Mouse (Mus musculus) c-Kit-negative CD71-positive TER-119-positive erythroid progenitor cells, embryonic 14.5 days (primary cell): ENCODE data around the gene Pkib.

Experiments
- DNase-seq: peaks from one replicate; pipeline ENCODE4 v3.0.0-alpha.2; 2013; ENCODE audit warnings: low read depth, low spot score

Gene Pkib

DNA sequence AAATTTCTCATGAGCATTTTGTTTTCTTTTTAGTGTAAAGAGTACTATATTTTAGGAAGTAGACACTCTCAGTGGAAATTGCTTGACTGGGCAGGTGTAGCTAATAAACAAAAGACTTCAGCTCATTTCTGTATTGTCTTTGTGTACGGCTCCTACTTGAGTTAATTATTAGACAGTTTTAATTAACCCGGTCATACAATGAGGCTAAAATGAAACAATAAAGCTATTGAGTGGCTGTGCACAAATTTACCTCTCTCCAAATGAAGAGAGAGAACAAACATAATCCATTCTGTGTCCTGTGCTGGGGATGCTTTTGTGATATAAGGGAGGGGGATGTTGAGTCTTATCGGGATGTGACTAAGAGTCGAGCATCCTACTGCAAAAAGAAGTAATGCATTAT, 109.0 kb downstream of the Pkib start:
- DNase-seq = no peak

DNA sequence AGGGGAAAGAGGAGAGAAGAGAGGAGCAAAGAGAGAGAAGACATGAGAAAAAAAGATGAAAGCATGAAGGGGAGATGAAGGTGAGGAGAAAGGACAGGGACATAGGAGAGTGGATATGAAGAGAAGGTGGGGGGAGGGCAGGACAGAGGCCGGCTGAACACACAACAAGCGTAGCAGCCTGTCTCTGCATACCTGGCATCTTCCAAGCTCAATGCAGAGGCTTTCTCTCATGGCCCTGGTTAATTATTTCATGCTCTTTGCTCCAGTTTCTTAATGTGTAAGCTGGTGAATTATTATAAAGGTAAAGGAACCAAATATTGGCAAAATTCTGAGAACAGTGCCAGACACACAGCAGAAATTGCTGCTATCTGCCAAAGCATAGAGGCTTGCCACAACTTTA, 109.6 kb downstream of the Pkib start:
- DNase-seq = no peak

DNA sequence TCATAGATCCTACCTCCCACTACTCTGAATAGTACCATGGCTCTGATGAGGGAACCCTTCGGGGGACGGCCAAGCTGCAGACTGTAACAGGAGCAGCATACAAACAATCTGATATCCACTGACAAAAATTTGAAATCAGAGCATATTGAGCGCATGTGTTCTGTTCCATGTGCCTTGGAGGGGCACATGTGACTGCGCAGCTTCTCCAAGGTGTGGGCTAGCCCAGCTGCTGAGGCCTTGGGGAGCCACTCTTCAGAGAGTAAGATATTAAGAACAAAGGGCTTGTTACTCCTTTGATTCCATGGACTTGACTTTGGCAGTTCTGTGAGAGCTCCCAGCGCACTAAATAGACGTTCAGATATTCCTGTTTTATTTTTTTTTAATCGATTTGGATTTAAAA, 111.3 kb downstream of the Pkib start:
- DNase-seq = no peak

DNA sequence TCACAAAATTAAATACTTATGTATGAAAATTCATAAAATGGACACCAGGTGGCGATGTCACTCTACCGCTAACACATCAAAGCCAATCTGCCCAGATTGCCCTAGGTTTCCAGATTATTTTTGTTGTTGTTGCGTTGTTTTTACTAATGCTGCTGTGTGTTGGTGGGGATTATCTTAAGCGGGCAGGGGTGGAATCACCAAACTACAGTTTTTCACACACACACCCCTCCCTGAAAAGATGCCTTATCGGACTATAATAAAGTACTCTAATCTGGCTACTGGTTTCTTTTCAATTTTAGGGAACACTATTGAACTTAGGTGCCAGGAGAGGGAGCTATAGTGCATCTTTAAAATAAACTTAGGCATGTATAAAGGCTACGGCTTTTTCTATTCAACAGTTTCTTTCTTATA, 111.8 kb downstream of the Pkib start:
- DNase-seq = peak; percentile 33

DNA sequence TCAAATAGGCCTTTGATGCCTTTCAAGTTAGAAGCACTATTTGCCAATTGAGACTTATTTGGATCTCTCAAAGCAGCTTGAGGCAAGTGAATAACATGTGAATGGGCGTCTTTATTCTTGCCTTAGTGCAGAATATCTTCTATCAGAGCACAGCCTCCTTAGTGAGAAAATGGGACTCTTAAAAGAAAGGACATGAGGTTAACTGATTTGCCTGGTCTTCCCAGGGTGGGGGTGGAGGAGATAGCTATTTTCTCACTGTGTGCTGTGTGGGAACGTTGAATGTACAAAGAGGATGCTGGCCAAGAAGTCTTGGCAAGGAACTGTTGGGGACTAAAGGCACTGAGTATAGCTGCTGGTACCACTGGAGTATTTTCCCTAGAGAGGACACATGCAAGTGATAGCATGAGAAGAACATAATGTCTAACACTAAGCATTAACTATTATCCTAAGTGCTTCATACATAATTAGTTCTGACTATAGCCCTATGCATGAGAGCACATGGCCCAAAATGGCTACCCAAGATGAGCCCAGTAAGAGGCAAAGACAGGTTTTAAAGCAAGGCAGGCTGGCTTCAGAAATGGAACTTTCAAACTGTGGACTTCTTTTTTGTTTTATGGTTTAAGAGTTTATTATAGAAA, 112.5 kb downstream of the Pkib start:
- DNase-seq = no peak

DNA sequence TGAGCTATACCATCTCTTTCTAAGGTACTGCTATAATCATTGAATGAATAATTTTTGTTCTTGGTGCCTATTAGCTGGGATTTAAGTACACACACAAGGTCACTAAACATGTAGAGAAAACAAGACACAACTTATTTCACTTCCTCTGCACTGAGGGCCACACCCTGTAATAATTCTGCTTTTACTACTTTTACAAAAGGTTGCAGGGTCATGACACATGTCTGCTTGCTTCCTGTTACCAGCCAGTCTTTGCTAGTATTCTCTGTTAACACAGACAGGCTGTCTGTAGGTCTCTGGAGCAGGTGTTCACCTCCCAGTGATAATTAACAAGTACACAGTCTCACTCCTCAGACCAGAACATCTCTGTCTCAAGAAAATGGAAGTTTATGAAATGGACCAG, 113.7 kb downstream of the Pkib start:
- DNase-seq = no peak

DNA sequence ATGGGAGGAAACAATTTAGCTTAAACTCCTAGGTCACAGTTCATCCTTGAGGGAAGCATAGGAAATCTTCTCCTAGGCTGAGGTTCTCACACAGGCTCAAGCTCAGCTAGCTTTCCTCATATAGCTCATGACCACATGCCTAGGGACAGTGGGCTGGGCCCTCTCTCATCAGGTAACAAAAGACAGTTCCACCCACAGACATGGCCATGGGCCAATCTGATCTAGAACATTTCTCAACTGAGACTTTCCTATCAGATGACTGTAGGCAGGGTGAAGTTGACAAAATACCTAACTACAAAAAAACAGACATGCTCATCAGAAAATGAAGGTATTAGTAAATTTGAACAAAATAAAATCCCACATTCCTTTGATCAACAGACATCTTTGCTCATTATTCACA, 115.3 kb downstream of the Pkib start:
- no peak for DNase-seq

DNA sequence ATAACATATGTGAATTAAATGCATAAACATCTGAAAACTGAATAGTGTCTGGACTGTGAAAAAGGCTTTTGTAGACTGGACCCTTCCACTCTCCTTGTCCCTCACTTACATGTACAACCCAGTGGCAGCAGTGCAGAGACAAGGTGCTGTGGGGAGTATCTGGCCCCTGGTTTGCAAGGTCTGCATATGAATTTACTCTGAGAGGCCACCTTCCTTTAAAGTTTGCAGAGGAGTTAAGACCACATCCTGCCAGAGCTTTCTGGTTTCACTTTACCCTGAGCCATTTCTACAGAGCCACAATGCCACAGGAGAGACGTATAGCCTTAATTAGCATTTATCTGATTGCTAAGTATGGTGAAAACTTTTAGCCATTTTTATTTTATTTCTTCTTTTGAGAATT, 121.6 kb downstream of the Pkib start:
- DNase-seq = no peak

DNA sequence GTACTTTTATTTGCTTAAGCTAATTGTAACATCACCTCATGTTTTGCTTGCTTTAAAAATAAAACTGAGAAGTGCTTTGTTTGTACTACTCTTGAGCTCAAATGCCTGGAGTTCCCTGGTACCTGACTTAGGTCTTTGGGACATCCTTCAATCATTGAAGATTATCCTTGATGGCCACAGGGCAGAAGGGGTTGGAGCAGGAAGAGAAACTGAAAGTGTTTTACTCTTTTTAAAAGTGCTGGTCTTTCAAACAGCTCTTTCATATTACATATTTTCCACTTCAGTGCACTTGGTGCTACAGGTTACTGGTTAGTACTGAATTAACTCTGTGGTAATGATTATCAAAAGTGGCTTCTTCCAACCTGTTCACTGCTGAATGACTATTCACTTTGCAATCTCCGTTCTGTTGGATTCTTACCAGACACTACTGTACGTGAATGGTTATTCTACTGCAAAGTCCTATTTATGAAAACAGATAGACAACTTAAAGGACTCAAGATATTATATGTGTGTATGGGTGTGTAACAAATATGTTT, 123.5 kb downstream of the Pkib start:
- no peak for DNase-seq

DNA sequence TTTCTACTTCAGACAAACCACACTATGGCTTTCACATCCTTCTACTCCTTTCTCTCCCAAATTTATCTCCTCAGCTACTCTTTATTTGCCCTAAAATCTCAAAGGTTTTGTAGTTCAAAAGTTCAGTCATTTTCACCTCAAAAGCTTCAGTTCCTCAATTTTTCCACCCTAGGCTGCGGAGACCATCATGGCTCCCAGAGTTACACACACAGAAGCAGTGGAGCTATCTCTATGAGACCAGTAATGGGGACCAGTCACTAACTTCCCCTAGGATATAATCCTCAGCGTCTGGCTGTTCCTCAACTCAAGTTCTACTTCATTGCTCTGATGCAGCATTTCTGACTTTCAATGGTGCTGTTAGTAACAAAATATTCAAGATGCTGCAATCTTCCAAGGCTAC, 127.2 kb downstream of the Pkib start:
- DNase-seq = no peak

DNA sequence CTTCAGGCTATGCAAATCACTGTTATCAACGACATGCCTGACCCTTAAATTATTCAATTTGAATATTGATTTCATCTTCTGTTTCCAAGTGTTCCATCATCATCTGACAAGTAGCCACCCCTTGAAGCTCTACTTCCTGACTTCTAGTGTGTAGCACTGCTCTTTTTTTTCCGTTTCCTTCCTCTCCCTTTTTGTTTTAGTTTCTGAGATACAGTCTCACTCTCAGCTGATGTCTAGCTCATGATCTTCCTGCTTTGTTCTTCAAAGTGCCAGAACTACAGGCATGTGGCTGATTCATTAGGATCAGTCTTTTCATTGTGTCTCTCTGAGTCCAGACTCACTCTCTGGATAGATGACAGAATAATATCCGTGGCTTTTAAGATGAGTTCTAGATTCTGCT, 128.9 kb downstream of the Pkib start:
- no peak for DNase-seq

DNA sequence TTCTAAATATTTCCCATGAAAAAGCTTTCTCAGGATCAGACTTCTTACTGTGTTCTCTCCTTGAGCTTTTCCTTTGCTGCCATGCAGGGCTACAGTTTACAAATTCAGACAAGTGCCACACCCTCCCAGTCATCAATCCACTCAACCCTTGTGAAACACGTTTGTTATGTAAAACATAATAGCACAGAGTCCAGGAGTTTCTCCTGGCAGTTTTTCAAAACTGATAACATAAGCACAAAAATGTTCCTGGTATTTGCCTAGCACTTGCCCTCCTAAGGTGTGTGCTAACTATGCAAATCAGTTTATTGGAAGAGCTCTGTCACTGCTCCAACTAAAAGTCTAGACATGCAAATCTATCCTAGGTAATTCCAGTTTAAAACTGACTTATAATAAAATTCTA, 131.3 kb downstream of the Pkib start:
- no peak for DNase-seq

DNA sequence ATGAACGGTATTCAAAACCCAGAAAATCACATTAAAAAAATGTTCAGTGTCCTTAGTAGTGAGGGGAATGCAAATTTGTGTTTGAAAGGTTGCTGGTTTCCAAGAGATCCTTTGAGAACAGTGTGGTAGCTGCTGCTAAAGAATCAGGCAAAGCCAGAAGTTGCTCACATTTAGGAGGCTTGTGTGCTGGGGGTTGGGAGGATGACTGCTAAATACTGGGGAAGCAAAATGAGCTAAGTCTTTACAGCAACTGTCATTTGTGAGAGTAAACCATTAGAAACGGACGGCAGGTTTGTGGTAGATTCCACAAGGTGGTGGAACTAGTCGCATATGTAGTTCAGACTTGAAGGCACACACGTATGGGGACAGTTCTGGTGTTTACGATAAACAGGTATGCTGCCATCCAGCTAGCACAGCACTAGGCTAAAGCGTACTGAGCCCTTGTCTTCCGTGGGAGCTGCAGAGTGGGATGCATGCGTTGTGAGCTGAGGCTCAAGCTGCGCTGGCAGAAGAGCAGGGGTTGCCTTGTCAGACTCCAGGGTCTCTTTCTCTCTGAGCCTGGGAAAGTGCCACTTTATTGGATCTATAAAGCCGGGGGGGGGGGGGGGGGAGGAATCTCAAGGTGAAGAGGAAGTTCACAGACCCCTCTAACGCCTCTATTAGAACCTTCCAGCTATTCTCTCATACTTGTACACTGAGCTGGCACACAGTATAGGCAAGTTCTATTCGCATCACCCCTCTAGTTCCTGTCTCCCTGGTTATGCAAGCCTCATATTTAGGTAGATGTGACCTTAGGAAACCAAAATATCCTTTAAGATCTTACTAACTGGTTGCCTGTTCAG, 151.7 kb downstream of the Pkib start:
- DNase-seq = no peak

DNA sequence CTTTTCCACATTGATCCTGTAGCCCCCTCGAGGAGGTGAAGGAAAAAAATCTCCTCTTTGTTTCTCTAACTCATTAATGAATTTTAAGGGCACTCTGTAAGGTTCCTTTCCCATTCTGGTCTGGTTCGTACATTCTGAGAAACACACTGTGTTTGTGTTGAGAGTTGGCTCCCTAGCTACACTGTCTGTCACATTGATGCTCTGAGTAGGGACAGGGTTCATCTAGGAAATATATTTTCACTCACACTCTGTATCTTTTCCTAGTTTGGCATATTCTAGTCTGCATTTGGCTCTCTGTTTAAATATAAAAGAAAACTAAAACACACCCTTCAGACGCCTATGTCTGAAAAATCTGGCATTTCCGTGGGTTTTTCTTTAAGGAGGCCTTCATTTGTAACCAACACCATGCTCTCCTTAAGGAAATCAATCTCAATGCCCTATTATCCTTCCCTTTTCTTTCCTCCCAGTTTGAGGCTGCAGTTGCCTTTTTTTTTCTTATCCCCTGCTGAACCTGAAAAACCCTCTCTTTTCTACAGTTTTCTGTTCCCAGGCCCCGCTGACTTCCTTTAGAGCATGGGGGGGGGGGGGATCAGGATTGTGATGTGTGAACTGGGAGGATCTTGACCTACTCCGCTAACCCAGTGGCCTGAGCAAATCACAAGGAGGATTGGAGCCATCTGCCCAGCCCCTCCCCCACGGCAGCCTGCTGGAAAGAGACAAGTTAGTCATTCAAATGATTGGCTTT, 152.5 kb downstream of the Pkib start:
- no peak for DNase-seq

DNA sequence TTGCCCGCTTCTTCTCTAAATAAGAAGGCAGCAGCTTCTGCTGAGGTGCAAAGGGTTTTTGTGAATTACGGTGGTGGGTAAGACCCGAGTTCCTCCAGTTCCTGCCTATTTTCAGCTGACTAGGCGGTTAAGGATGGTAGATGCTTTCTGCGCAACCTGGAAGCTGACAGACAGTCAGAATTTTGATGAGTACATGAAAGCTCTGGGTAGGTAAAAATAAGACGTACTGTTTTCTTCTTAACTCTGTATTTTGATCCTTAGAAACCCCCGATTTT, 153.0 kb downstream of the Pkib start, which contains the start of gene Fabp7:
Fabp7 (plus strand) TSS at position 6 of the 275 bp plus-strand sequence.
- DNase-seq = no peak

DNA sequence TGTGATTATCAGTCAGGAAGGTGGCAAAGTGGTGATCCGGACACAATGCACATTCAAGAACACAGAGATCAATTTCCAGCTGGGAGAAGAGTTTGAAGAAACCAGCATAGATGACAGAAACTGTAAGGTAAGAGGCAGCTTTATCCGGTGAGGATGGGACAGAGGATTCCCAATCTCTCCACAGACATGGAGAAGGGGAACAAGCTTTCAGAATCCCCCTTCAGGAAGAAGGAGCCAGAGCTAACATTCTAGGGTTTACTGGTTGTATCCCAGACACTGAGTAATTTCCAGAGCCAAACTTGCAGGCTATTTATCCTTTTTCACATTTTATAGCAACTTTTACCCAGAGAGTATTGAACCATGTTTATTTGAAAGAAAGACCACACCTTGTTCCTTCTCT, 153.8 kb downstream of the Pkib start:
- no peak for DNase-seq
